Mouse (Mus musculus): ENCODE results near the gene Nudt8. TPM values are rescaled to one million over a fixed set of nuclear protein-coding genes. Genes with fewer than 3 reads are reported as not detected.

The Nudt8 gene
- polyA plus RNA-seq, 1 experiment from 2014 or later, result 28.8 TPM

DNA sequence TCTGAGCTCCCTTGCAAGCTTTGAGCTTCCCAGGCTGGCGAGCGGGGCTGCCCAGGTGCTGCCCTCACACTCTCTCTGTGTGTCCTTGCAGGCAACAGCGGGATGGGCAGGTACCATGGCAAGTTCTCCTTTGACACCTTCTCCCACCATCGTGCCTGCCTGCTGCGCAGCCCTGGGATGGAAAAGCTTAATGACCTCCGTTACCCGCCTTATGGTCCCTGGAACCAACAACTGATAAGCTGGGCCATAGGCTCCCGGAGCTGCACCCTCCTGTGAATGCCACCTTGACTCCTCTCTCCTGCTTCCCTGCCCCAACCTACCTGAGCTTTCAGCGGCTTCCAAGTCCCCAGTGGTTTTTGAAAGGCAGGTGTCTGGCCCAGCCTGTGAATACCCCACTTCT is 19.5 kb upstream of the Nudt8 start:
- Histone ChIP-seq H3K27me3 (ENCODE audit: control insufficient read depth, insufficient read depth, low read depth, low read length) (no peaks in the 10 kb centered on the region), H3K4me1 (ENCODE audit: control insufficient read depth, insufficient read depth, low read length) (no peaks in the 10 kb centered on the region), H3K4me3 (ENCODE audit: low read depth, low read length) (no peak overlapping the region), H3K9me3 (replicated peaks; ENCODE audit: control insufficient read depth, low read length, poor library complexity, severe bottlenecking) (no peaks in the 10 kb centered on the region), H3K36me3 (ENCODE audit: control insufficient read depth, insufficient read depth, low read length) (no peaks in the 10 kb centered on the region), H3K9ac (ENCODE audit: low read depth, low read length) (no peak overlapping the region), H3K4me2 (ENCODE audit: low read length) (no peak overlapping the region), H3K27ac (ENCODE audit: low read length) (no peak overlapping the region)
- ATAC-seq, result no peak
- WGBS, result 82% methylated on average over 9 of the region's 9 CpGs

DNA sequence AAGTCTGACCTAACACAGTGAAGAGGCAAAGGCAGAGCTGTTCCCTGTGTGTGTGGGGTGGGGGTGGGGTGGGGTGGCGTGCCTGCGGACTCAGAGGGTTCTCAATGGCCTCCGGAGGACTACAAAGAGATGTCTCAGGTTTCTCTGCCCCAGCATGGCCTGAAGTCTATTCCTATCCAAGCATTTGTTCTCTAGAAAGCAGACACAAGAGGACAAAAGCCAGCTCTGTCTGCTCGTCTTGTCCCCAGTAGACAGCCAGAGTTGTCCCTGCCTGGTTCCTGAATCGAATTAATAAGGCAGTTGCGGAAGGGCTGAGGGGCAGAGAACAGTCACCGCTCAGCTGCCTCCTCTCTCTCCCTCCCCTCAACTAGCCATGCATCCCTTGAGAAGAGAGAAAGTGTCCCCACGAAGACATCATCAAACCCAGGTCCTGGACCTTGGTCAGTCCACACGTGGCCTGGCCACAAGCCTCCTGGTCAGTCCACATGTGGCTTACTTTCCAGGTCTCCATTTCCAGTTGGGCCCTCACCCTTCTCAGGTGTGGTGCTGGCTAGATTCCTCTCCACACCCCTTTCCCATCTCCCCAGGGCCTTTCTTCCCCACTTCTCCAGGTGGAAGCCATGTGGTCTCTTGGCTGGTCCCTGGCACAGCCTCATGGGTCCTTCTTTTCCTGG is 16.7 kb upstream of the Nudt8 start:
- H3K4me2 ChIP-seq (ENCODE audit: low read length), result no peak overlapping the region
- no peak for ATAC-seq

GRCm38 (mm10) chr19:3985261-3985681 is 15.1 kb upstream of the Nudt8 start:
- WGBS, result 14% methylated on average over 8 of the region's 8 CpGs
- Histone ChIP-seq H3K27me3 (ENCODE audit: control insufficient read depth, insufficient read depth, low read depth, low read length) (no peaks in the 10 kb centered on the region), H3K27ac (ENCODE audit: low read length) (no peak overlapping the region), H3K9me3 (replicated peaks; ENCODE audit: control insufficient read depth, low read length, poor library complexity, severe bottlenecking) (no peaks in the 10 kb centered on the region), H3K4me3 (ENCODE audit: low read depth, low read length) (no peak overlapping the region), H3K9ac (ENCODE audit: low read depth, low read length) (no peak overlapping the region), H3K4me2 (ENCODE audit: low read length) (no peak overlapping the region), H3K4me1 (ENCODE audit: control insufficient read depth, insufficient read depth, low read length) (no peaks in the 10 kb centered on the region), H3K36me3 (ENCODE audit: control insufficient read depth, insufficient read depth, low read length) (no peaks in the 10 kb centered on the region)
- ATAC-seq, result no peak

More for the DNA sequence above, 16.7 kb upstream of the Nudt8 start:
- no peaks in the 10 kb centered on the region for H3K9me3 ChIP-seq (replicated peaks; ENCODE audit: control insufficient read depth, low read length, poor library complexity, severe bottlenecking)
- H3K4me3 ChIP-seq (ENCODE audit: low read depth, low read length), result no peak overlapping the region
- WGBS, result 33% methylated on average over 9 of the region's 9 CpGs
- H3K27ac ChIP-seq (ENCODE audit: low read length), result no peak overlapping the region
- no peak overlapping the region for H3K9ac ChIP-seq (ENCODE audit: low read depth, low read length)
- no peaks in the 10 kb centered on the region for H3K27me3 ChIP-seq (ENCODE audit: control insufficient read depth, insufficient read depth, low read depth, low read length)
- no peaks in the 10 kb centered on the region for H3K36me3 ChIP-seq (ENCODE audit: control insufficient read depth, insufficient read depth, low read length)
- H3K4me1 ChIP-seq (ENCODE audit: control insufficient read depth, insufficient read depth, low read length), result no peaks in the 10 kb centered on the region

GRCm38 (mm10) chr19:3986334-3986733 is 14.0 kb upstream of the Nudt8 start, which contains the start of gene Acy3:
Gene Acy3, plus strand, starts transcription at chr19:3986570.
- no peak for ATAC-seq
- Histone ChIP-seq H3K27ac (ENCODE audit: low read length) (no peak within 1 kb of the TSS), H3K4me2 (ENCODE audit: low read length) (no peak within 1 kb of the TSS), H3K4me1 (ENCODE audit: control insufficient read depth, insufficient read depth, low read length) (no peaks in the 10 kb centered on the region), H3K9me3 (replicated peaks; ENCODE audit: control insufficient read depth, low read length, poor library complexity, severe bottlenecking) (no peaks in the 10 kb centered on the region), H3K4me3 (ENCODE audit: low read depth, low read length) (no peak within 1 kb of the TSS), H3K36me3 (ENCODE audit: control insufficient read depth, insufficient read depth, low read length) (no peaks in the 10 kb centered on the region), H3K27me3 (ENCODE audit: control insufficient read depth, insufficient read depth, low read depth, low read length) (no peaks in the 10 kb centered on the region), H3K9ac (ENCODE audit: low read depth, low read length) (no peak within 1 kb of the TSS)
- WGBS, result 13% methylated on average over 8 of the region's 8 CpGs

DNA sequence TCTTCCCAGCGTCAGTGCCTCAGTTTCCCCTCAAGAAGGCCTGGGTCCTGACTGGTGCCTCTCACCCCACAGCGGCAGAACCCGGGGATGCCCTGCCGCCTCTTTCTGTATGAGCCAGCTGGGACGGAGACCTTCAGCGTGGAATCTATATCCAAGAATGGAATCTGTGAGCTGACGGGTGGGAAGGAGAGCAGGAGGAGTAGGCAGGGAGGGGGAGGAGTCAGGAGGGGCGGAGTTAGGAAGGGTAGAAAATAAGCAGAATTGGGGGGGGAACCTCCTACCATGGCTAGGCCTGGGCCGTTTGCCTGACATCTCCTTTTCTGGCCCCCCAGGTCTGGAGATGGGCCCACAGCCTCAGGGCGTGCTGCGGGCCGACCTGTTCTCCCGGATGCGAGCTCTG is 12.3 kb upstream of the Nudt8 start:
- Histone ChIP-seq H3K9me3 (replicated peaks; ENCODE audit: control insufficient read depth, low read length, poor library complexity, severe bottlenecking) (no peaks in the 10 kb centered on the region), H3K4me3 (ENCODE audit: low read depth, low read length) (no peak overlapping the region), H3K36me3 (ENCODE audit: control insufficient read depth, insufficient read depth, low read length) (no peaks in the 10 kb centered on the region), H3K4me1 (ENCODE audit: control insufficient read depth, insufficient read depth, low read length) (no peaks in the 10 kb centered on the region), H3K9ac (ENCODE audit: low read depth, low read length) (no peak overlapping the region), H3K4me2 (ENCODE audit: low read length) (no peak overlapping the region), H3K27me3 (ENCODE audit: control insufficient read depth, insufficient read depth, low read depth, low read length) (no peaks in the 10 kb centered on the region), H3K27ac (ENCODE audit: low read length) (no peak overlapping the region)
- 84% methylated on average over 14 of the region's 14 CpGs for WGBS
- ATAC-seq, result no peak

DNA sequence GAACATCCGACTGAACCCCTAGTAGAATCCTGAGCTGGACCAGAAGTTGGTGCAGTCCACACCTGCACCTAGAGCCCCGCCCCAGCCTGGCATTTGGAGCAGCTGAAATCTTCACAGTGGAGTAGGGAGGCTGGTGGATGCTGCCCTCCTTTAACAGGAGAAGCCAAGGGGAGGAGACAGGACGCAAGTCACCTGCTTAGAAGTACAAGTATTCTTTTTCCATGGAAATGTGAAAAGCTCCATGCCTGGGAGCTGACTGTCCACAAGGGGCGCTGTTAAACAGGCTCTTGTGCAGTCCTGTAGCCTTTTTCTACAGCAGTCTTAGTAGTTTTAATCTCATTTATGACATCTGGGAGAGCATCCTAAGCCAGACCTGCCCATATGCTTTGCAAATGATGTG is 11.6 kb upstream of the Nudt8 start:
- H3K4me3 ChIP-seq (ENCODE audit: low read depth, low read length), result no peak overlapping the region
- 90% methylated on average over 4 of the region's 4 CpGs for WGBS
- ATAC-seq, result no peak
- no peaks in the 10 kb centered on the region for H3K9me3 ChIP-seq (replicated peaks; ENCODE audit: control insufficient read depth, low read length, poor library complexity, severe bottlenecking)
- H3K27me3 ChIP-seq (ENCODE audit: control insufficient read depth, insufficient read depth, low read depth, low read length), result no peaks in the 10 kb centered on the region
- H3K4me2 ChIP-seq (ENCODE audit: low read length), result no peak overlapping the region
- no peak overlapping the region for H3K27ac ChIP-seq (ENCODE audit: low read length)
- no peak overlapping the region for H3K9ac ChIP-seq (ENCODE audit: low read depth, low read length)
- H3K4me1 ChIP-seq (ENCODE audit: control insufficient read depth, insufficient read depth, low read length), result no peaks in the 10 kb centered on the region
- no peaks in the 10 kb centered on the region for H3K36me3 ChIP-seq (ENCODE audit: control insufficient read depth, insufficient read depth, low read length)

GRCm38 (mm10) chr19:3990804-3991203 is 9.6 kb upstream of the Nudt8 start:
- no peak for ATAC-seq
- WGBS, result 70% methylated on average over 6 of the region's 6 CpGs
- no peaks in the 10 kb centered on the region for H3K27me3 ChIP-seq (ENCODE audit: control insufficient read depth, insufficient read depth, low read depth, low read length)
- H3K4me1 ChIP-seq (ENCODE audit: control insufficient read depth, insufficient read depth, low read length), result no peaks in the 10 kb centered on the region
- H3K9ac ChIP-seq (ENCODE audit: low read depth, low read length), result no peak overlapping the region
- no peak overlapping the region for H3K4me2 ChIP-seq (ENCODE audit: low read length)
- no peak overlapping the region for H3K27ac ChIP-seq (ENCODE audit: low read length)
- H3K36me3 ChIP-seq (ENCODE audit: control insufficient read depth, insufficient read depth, low read length), result no peaks in the 10 kb centered on the region
- H3K4me3 ChIP-seq (ENCODE audit: low read depth, low read length), result no peak overlapping the region
- H3K9me3 ChIP-seq (replicated peaks; ENCODE audit: control insufficient read depth, low read length, poor library complexity, severe bottlenecking), result no peaks in the 10 kb centered on the region

DNA sequence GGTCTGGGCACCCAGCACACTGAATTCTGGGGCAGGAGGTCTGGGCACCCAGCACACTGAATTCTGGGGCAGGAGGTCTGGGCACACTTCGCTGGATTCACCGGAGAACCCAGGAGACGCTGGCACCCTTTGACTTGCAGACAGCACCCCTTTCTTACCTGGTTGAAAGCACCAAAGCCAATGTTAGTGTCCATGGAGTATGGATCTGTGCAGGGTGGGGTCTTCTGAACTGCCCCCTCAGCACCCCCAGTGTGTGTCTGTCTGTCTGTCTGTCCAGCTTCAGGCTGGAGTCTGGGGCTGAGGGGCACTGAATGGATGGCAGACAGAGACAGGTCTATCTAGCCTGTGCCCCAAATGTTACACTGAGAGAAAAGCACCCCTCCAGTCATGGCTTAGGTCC is 8.8 kb upstream of the Nudt8 start:
- Histone ChIP-seq H3K9ac (ENCODE audit: low read depth, low read length) (no peak overlapping the region), H3K4me3 (ENCODE audit: low read depth, low read length) (no peak overlapping the region), H3K9me3 (replicated peaks; ENCODE audit: control insufficient read depth, low read length, poor library complexity, severe bottlenecking) (no peaks in the 10 kb centered on the region), H3K27ac (ENCODE audit: low read length) (no peak overlapping the region), H3K27me3 (ENCODE audit: control insufficient read depth, insufficient read depth, low read depth, low read length) (no peaks in the 10 kb centered on the region), H3K4me2 (ENCODE audit: low read length) (no peak overlapping the region), H3K4me1 (ENCODE audit: control insufficient read depth, insufficient read depth, low read length) (no peaks in the 10 kb centered on the region), H3K36me3 (ENCODE audit: control insufficient read depth, insufficient read depth, low read length) (no peaks in the 10 kb centered on the region)
- ATAC-seq, result no peak
- 96% methylated on average over 3 of the region's 3 CpGs for WGBS

- no peaks in the 10 kb centered on the region for H3K27me3 ChIP-seq (ENCODE audit: control insufficient read depth, insufficient read depth, low read depth, low read length)
- H3K27ac ChIP-seq (ENCODE audit: low read length), result no peak overlapping the region
- H3K9me3 ChIP-seq (replicated peaks; ENCODE audit: control insufficient read depth, low read length, poor library complexity, severe bottlenecking), result no peaks in the 10 kb centered on the region
- no peak overlapping the region for H3K4me2 ChIP-seq (ENCODE audit: low read length)
- ATAC-seq, result no peak
- no peak overlapping the region for H3K4me3 ChIP-seq (ENCODE audit: low read depth, low read length)
- H3K36me3 ChIP-seq (ENCODE audit: control insufficient read depth, insufficient read depth, low read length), result no peaks in the 10 kb centered on the region
- 87% methylated on average over 3 of the region's 3 CpGs for WGBS
- H3K4me1 ChIP-seq (ENCODE audit: control insufficient read depth, insufficient read depth, low read length), result no peaks in the 10 kb centered on the region
- H3K9ac ChIP-seq (ENCODE audit: low read depth, low read length), result no peak overlapping the region
Measured at GRCm38 (mm10) chr19:3991966-3992365, 8.4 kb upstream of the Nudt8 start.

Measured in midbrain, embryonic 16.5 days (tissue).